Mouse (Mus musculus): Measurements from ENCODE around the gene Ccn1. TPM values are rescaled to one million over a fixed set of nuclear protein-coding genes. Genes with fewer than 3 reads are reported as not detected.

The Ccn1 gene
- 7.0 and 8.2 TPM in 2 replicates for polyA plus RNA-seq (2015; fragmentation: Nextera tagmentation; extraction: Ambion mirVana)

GRCm38 (mm10) chr3:145649852-145650202, at the start of gene Ccn1:
Gene Ccn1 (minus strand): TSS chr3:145649981.

Other genes with a start within 250 kb of the Ccn1 start
- gene Znhit6, start 73.8 kb downstream of the Ccn1 start, polyA plus RNA-seq (2015; fragmentation: Nextera tagmentation; extraction: Ambion mirVana), result 28.3 and 31.8 TPM in 2 replicates
- 166 and 169 TPM in 2 replicates for gene Ddah1, start 108.7 kb upstream of the Ccn1 start, polyA plus RNA-seq (2015; fragmentation: Nextera tagmentation; extraction: Ambion mirVana)